Mouse (Mus musculus): Measurements from ENCODE around the gene Car15. TPM values are rescaled to one million over a fixed set of nuclear protein-coding genes. Genes with fewer than 3 reads are reported as not detected.

Car15 gene
- polyA plus RNA-seq, 1 experiment from 2014 or later, result 2.3 TPM

- WGBS, result 56% methylated on average over 10 of the region's 10 CpGs
- Histone ChIP-seq H3K27ac (no peak overlapping the region), H3K27me3 (ENCODE audit: insufficient read depth, poor library complexity, severe bottlenecking) (peaks cover 85% of the 10 kb centered on the region), H3K36me3 (no peaks in the 10 kb centered on the region), H3K9me3 (no peaks in the 10 kb centered on the region), H3K4me1 (replicated peaks) (peaks cover 23% of the 10 kb centered on the region), H3K4me3 (no peak overlapping the region)
- DNase-seq (ENCODE audit: low spot score), result no peak
Measured at GRCm38 (mm10) chr16:17830385-17831178, 7.6 kb downstream of the Car15 start.

GRCm38 (mm10) chr16:17828867-17829266, 9.3 kb downstream of the Car15 start:
- no peak overlapping the region for H3K4me3 ChIP-seq
- H3K4me1 ChIP-seq (replicated peaks), result peaks cover 17% of the 10 kb centered on the region
- no peaks in the 10 kb centered on the region for H3K9me3 ChIP-seq
- peaks cover 68% of the 10 kb centered on the region for H3K27me3 ChIP-seq (ENCODE audit: insufficient read depth, poor library complexity, severe bottlenecking)
- 73% methylated on average over 3 of the region's 3 CpGs for WGBS
- no peak for DNase-seq (ENCODE audit: low spot score)
- no peaks in the 10 kb centered on the region for H3K36me3 ChIP-seq
- H3K27ac ChIP-seq, result no peak overlapping the region

GRCm38 (mm10) chr16:17828229-17828628, 9.9 kb downstream of the Car15 start:
- H3K9me3 ChIP-seq, result no peaks in the 10 kb centered on the region
- DNase-seq (ENCODE audit: low spot score), result no peak
- H3K27me3 ChIP-seq (ENCODE audit: insufficient read depth, poor library complexity, severe bottlenecking), result peaks cover 62% of the 10 kb centered on the region
- no peaks in the 10 kb centered on the region for H3K36me3 ChIP-seq
- 88% methylated on average over 2 of the region's 2 CpGs for WGBS
- H3K4me3 ChIP-seq, result no peak overlapping the region
- no peak overlapping the region for H3K27ac ChIP-seq
- H3K4me1 ChIP-seq (replicated peaks), result peaks cover 11% of the 10 kb centered on the region

- H3K4me1 ChIP-seq (replicated peaks), result no peaks in the 10 kb centered on the region
- no peak overlapping the region for H3K4me3 ChIP-seq
- no peak overlapping the region for H3K27ac ChIP-seq
- no peak for DNase-seq (ENCODE audit: low spot score)
- 86% methylated on average over 2 of the region's 2 CpGs for WGBS
- no peaks in the 10 kb centered on the region for H3K9me3 ChIP-seq
- peaks cover 44% of the 10 kb centered on the region for H3K27me3 ChIP-seq (ENCODE audit: insufficient read depth, poor library complexity, severe bottlenecking)
- H3K36me3 ChIP-seq, result no peaks in the 10 kb centered on the region
Measured at GRCm38 (mm10) chr16:17826500-17826899, 11.7 kb downstream of the Car15 start.

GRCm38 (mm10) chr16:17816528-17816927, 21.6 kb downstream of the Car15 start:
- Histone ChIP-seq H3K4me1 (replicated peaks) (peaks cover 15% of the 10 kb centered on the region; the same call in 1 of the 2 replicates), H3K4me3 (no peak overlapping the region), H3K27me3 (ENCODE audit: insufficient read depth, poor library complexity, severe bottlenecking) (peaks cover 70% of the 10 kb centered on the region), H3K27ac (no peak overlapping the region), H3K36me3 (no peaks in the 10 kb centered on the region), H3K9me3 (no peaks in the 10 kb centered on the region)
- WGBS, result 84% methylated on average over 8 of the region's 8 CpGs
- DNase-seq (ENCODE audit: low spot score), result no peak

GRCm38 (mm10) chr16:17815411-17816402, 22.5 kb downstream of the Car15 start:
- Histone ChIP-seq H3K27me3 (ENCODE audit: insufficient read depth, poor library complexity, severe bottlenecking) (peaks cover 75% of the 10 kb centered on the region), H3K9me3 (no peaks in the 10 kb centered on the region), H3K4me1 (replicated peaks) (peaks cover 15% of the 10 kb centered on the region; the same call in 1 of the 2 replicates), H3K4me3 (peak overlapping the region; percentile 64), H3K27ac (peak overlapping the region; percentile 87), H3K36me3 (no peaks in the 10 kb centered on the region)
- peak; percentile 86 for DNase-seq (ENCODE audit: low spot score)
- WGBS, result 2% methylated on average over 63 of the region's 63 CpGs

GRCm38 (mm10) chr16:17813173-17813572, 25.0 kb downstream of the Car15 start:
- H3K27ac ChIP-seq, result no peak overlapping the region
- peaks cover 90% of the 10 kb centered on the region for H3K27me3 ChIP-seq (ENCODE audit: insufficient read depth, poor library complexity, severe bottlenecking)
- no peak for DNase-seq (ENCODE audit: low spot score)
- peaks cover 28% of the 10 kb centered on the region for H3K4me1 ChIP-seq (replicated peaks)
- H3K9me3 ChIP-seq, result no peaks in the 10 kb centered on the region
- no peaks in the 10 kb centered on the region for H3K36me3 ChIP-seq
- no peak overlapping the region for H3K4me3 ChIP-seq
- 58% methylated on average over 4 of the region's 4 CpGs for WGBS

- Histone ChIP-seq H3K36me3 (no peaks in the 10 kb centered on the region), H3K9me3 (no peaks in the 10 kb centered on the region), H3K27ac (no peak overlapping the region), H3K4me1 (replicated peaks) (peaks cover 37% of the 10 kb centered on the region), H3K27me3 (ENCODE audit: insufficient read depth, poor library complexity, severe bottlenecking) (peaks cover 90% of the 10 kb centered on the region), H3K4me3 (no peak overlapping the region)
- peak; percentile 23 for DNase-seq (ENCODE audit: low spot score)
- 7% methylated on average over 5 of the region's 5 CpGs for WGBS
Measured at GRCm38 (mm10) chr16:17812120-17812519, 26.0 kb downstream of the Car15 start.

- H3K4me3 ChIP-seq, result no peak overlapping the region
- H3K27me3 ChIP-seq (ENCODE audit: insufficient read depth, poor library complexity, severe bottlenecking), result peaks cover 91% of the 10 kb centered on the region
- H3K4me1 ChIP-seq (replicated peaks), result peaks cover 43% of the 10 kb centered on the region
- WGBS, result 31% methylated on average over 7 of the region's 7 CpGs
- H3K27ac ChIP-seq, result peak overlapping the region; percentile 74
- H3K9me3 ChIP-seq, result no peaks in the 10 kb centered on the region
- no peaks in the 10 kb centered on the region for H3K36me3 ChIP-seq
- peak; percentile 72 for DNase-seq (ENCODE audit: low spot score)
Measured at GRCm38 (mm10) chr16:17809711-17810110, 28.5 kb downstream of the Car15 start.

GRCm38 (mm10) chr16:17809125-17809524, 29.0 kb downstream of the Car15 start:
- H3K9me3 ChIP-seq, result no peaks in the 10 kb centered on the region
- H3K27me3 ChIP-seq (ENCODE audit: insufficient read depth, poor library complexity, severe bottlenecking), result peaks cover 91% of the 10 kb centered on the region
- no peak for DNase-seq (ENCODE audit: low spot score)
- no peak overlapping the region for H3K4me3 ChIP-seq
- H3K36me3 ChIP-seq, result no peaks in the 10 kb centered on the region
- H3K27ac ChIP-seq, result peak overlapping the region; percentile 74
- H3K4me1 ChIP-seq (replicated peaks), result peaks cover 49% of the 10 kb centered on the region
- 80% methylated on average over 4 of the region's 4 CpGs for WGBS

GRCm38 (mm10) chr16:17807192-17808009, 30.8 kb downstream of the Car15 start:
- peaks cover 91% of the 10 kb centered on the region for H3K27me3 ChIP-seq (ENCODE audit: insufficient read depth, poor library complexity, severe bottlenecking)
- no peaks in the 10 kb centered on the region for H3K9me3 ChIP-seq
- WGBS, result 2% methylated on average over 73 of the region's 73 CpGs
- H3K36me3 ChIP-seq, result no peaks in the 10 kb centered on the region
- H3K27ac ChIP-seq, result peak overlapping the region; percentile 90
- H3K4me3 ChIP-seq, result peak overlapping the region; percentile 73
- peak; percentile 92 for DNase-seq (ENCODE audit: low spot score)
- peaks cover 66% of the 10 kb centered on the region for H3K4me1 ChIP-seq (replicated peaks)

- 3% methylated on average over 50 of the region's 50 CpGs for WGBS
- H3K4me1 ChIP-seq (replicated peaks), result peaks cover 69% of the 10 kb centered on the region
- H3K36me3 ChIP-seq, result no peaks in the 10 kb centered on the region
- no peaks in the 10 kb centered on the region for H3K9me3 ChIP-seq
- peak overlapping the region; percentile 73 for H3K4me3 ChIP-seq
- peak overlapping the region; percentile 90 for H3K27ac ChIP-seq
- DNase-seq (ENCODE audit: low spot score), result peak; percentile 69
- H3K27me3 ChIP-seq (ENCODE audit: insufficient read depth, poor library complexity, severe bottlenecking), result peaks cover 93% of the 10 kb centered on the region
Measured at GRCm38 (mm10) chr16:17806581-17807191, 31.5 kb downstream of the Car15 start.
